Mouse (Mus musculus): Measurements from ENCODE around the gene Wnt7a.

Gene Wnt7a

GRCm38 (mm10) chr6:91410961-91411368, at the start of gene Wnt7a:
Wnt7a (minus strand) TSS chr6:91411363.
- DNase-seq (ENCODE audit: low read depth, low spot score), result no peak
- Histone ChIP-seq H3K36me3 (ENCODE audit: control insufficient read depth, insufficient read depth, low read length, poor library complexity, severe bottlenecking) (no peaks in the 10 kb centered on the region), H3K27me3 (ENCODE audit: control insufficient read depth, insufficient read depth, low read length, poor library complexity, severe bottlenecking) (no peaks in the 10 kb centered on the region; the same call in 1 of the 2 replicates)

DNA sequence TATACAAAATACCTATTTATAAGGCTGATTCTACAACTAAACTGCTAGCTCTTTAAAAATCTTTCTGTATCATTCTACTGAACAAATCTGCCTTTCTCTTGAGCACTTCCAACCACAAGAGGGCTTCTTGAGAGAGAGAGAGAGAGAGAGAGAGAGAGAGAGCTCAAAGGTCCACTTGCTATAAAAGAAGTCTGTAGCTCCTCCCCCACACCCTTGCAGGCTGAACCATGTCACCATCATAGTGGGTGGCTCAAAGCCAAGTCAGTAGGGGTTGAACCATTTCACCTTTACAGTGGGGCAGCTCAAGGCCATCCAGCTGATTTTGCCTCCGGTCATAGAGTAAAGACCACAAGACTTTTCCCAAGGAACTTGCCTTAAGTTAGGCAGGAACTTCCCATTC, 48.3 kb upstream of the Wnt7a start:
- no peak for DNase-seq (ENCODE audit: low read depth, low spot score)
- no peaks in the 10 kb centered on the region for H3K27me3 ChIP-seq (ENCODE audit: control insufficient read depth, insufficient read depth, low read length, poor library complexity, severe bottlenecking)
- H3K36me3 ChIP-seq (ENCODE audit: control insufficient read depth, insufficient read depth, low read length, poor library complexity, severe bottlenecking), result no peaks in the 10 kb centered on the region

GRCm38 (mm10) chr6:91454546-91454945, 43.4 kb upstream of the Wnt7a start:
- Histone ChIP-seq H3K27me3 (ENCODE audit: control insufficient read depth, insufficient read depth, low read length, poor library complexity, severe bottlenecking) (peaks cover 2% of the 10 kb centered on the region; the same call in 1 of the 2 replicates), H3K36me3 (ENCODE audit: control insufficient read depth, insufficient read depth, low read length, poor library complexity, severe bottlenecking) (no peaks in the 10 kb centered on the region)
- DNase-seq (ENCODE audit: low read depth, low spot score), result no peak

GRCm38 (mm10) chr6:91452056-91452455, 40.9 kb upstream of the Wnt7a start:
- Histone ChIP-seq H3K36me3 (ENCODE audit: control insufficient read depth, insufficient read depth, low read length, poor library complexity, severe bottlenecking) (no peaks in the 10 kb centered on the region), H3K27me3 (ENCODE audit: control insufficient read depth, insufficient read depth, low read length, poor library complexity, severe bottlenecking) (peaks cover 2% of the 10 kb centered on the region; the same call in 1 of the 2 replicates)
- no peak for DNase-seq (ENCODE audit: low read depth, low spot score)

- Histone ChIP-seq H3K27me3 (ENCODE audit: control insufficient read depth, insufficient read depth, low read length, poor library complexity, severe bottlenecking) (peaks cover 2% of the 10 kb centered on the region; the same call in 1 of the 2 replicates), H3K36me3 (ENCODE audit: control insufficient read depth, insufficient read depth, low read length, poor library complexity, severe bottlenecking) (no peaks in the 10 kb centered on the region)
- no peak for DNase-seq (ENCODE audit: low read depth, low spot score)
Measured at GRCm38 (mm10) chr6:91449472-91450225, 38.5 kb upstream of the Wnt7a start.

DNA sequence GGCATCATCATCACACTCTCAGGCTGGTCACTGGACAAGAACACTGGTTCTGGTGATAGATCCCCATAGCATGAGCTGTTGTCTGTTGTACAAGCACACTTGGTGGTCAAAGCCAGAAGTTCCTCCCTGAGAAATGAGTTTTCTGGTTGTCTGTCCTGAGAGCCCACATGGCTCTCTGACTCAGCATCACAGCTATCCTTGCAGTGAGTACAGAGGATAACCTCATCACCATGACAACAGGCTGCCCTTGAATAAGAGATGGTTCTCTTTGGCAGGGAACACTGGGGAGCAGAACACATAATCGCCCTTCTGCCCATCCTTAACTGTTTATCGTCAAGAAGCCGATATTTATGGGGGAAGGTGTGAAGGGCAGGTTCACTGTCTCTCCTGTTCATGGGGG, 34.2 kb upstream of the Wnt7a start:
- H3K36me3 ChIP-seq (ENCODE audit: control insufficient read depth, insufficient read depth, low read length, poor library complexity, severe bottlenecking), result no peaks in the 10 kb centered on the region; the same call in 1 of the 2 replicates
- DNase-seq (ENCODE audit: low read depth, low spot score), result no peak
- peaks cover 2% of the 10 kb centered on the region; the same call in 1 of the 2 replicates for H3K27me3 ChIP-seq (ENCODE audit: control insufficient read depth, insufficient read depth, low read length, poor library complexity, severe bottlenecking)

DNA sequence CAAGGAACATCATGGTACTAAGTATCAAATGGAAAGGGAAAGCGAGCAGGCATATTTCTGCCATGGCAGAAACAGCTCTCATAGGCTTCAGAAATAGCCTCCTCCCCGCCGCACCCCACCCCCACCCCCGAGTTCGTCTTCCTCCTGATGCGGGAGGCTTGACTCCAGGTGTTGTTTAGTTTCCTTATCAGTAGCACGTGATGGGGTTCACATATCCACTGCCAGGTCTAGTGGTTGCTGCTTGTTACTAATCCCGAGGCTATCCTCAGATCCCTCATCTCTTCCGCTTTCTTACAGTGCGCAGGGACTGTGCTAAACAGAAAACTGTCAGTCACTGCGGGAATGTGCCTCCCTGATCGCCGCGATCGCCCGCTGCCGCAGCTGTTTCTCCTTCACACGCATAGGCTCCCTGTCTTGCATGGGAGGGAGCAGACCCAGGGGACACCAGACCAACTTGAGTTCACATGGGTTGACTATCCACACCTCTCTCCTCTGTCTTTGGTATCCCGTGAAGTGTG, 30.0 kb upstream of the Wnt7a start:
- no peaks in the 10 kb centered on the region; the same call in 1 of the 2 replicates for H3K36me3 ChIP-seq (ENCODE audit: control insufficient read depth, insufficient read depth, low read length, poor library complexity, severe bottlenecking)

DNA sequence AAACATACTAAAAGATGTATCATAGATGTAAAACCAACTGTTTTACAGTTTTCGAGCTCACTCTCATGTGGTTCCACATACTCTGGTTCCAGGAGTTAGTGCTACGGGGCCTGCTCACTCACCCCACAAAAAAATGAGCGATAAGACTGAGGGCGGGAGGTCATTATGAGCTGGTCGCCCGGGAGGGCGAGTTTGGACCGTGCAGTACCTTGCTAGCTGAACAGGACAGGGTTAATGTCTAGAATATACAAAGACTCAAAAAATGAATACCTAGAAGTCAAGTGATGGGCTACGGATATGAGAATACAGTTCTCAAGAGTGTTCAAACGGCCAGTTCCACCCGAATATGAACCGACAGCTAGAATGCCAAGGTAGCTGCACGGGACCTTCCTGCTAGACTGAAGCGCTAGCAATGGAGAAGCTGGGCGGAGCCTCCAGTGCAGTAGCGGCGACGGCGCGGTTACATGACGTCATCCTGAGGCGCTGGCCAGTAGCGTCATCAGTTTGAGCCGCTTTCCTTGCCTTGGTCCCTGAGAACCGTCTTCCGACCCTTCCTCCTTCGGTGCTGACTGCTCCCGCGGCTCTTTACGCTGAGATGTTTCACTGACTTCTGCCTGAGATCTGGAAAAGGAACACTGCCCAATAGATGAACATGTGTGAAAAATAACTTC, 29.4 kb upstream of the Wnt7a start:
- peak; percentile 94 for DNase-seq (ENCODE audit: low read depth, low spot score)
- H3K27me3 ChIP-seq (ENCODE audit: control insufficient read depth, insufficient read depth, low read length, poor library complexity, severe bottlenecking), result no peaks in the 10 kb centered on the region
- H3K36me3 ChIP-seq (ENCODE audit: control insufficient read depth, insufficient read depth, low read length, poor library complexity, severe bottlenecking), result no peaks in the 10 kb centered on the region; the same call in 1 of the 2 replicates

More for the DNA sequence above, 30.0 kb upstream of the Wnt7a start:
- no peak for DNase-seq (ENCODE audit: low read depth, low spot score)
- H3K27me3 ChIP-seq (ENCODE audit: control insufficient read depth, insufficient read depth, low read length, poor library complexity, severe bottlenecking), result no peaks in the 10 kb centered on the region

GRCm38 (mm10) chr6:91424151-91424550, 13.0 kb upstream of the Wnt7a start:
- no peaks in the 10 kb centered on the region for H3K27me3 ChIP-seq (ENCODE audit: control insufficient read depth, insufficient read depth, low read length, poor library complexity, severe bottlenecking)
- no peak for DNase-seq (ENCODE audit: low read depth, low spot score)
- no peaks in the 10 kb centered on the region for H3K36me3 ChIP-seq (ENCODE audit: control insufficient read depth, insufficient read depth, low read length, poor library complexity, severe bottlenecking)

- DNase-seq (ENCODE audit: low read depth, low spot score), result no peak
- H3K27me3 ChIP-seq (ENCODE audit: control insufficient read depth, insufficient read depth, low read length, poor library complexity, severe bottlenecking), result no peaks in the 10 kb centered on the region
- H3K36me3 ChIP-seq (ENCODE audit: control insufficient read depth, insufficient read depth, low read length, poor library complexity, severe bottlenecking), result no peaks in the 10 kb centered on the region
Measured at GRCm38 (mm10) chr6:91421629-91422028, 10.5 kb upstream of the Wnt7a start.

GRCm38 (mm10) chr6:91417291-91417845, 6.2 kb upstream of the Wnt7a start:
- Histone ChIP-seq H3K36me3 (ENCODE audit: control insufficient read depth, insufficient read depth, low read length, poor library complexity, severe bottlenecking) (no peaks in the 10 kb centered on the region), H3K27me3 (ENCODE audit: control insufficient read depth, insufficient read depth, low read length, poor library complexity, severe bottlenecking) (no peaks in the 10 kb centered on the region)
- no peak for DNase-seq (ENCODE audit: low read depth, low spot score)

- no peak for DNase-seq (ENCODE audit: low read depth, low spot score)
- Histone ChIP-seq H3K36me3 (ENCODE audit: control insufficient read depth, insufficient read depth, low read length, poor library complexity, severe bottlenecking) (no peaks in the 10 kb centered on the region), H3K27me3 (ENCODE audit: control insufficient read depth, insufficient read depth, low read length, poor library complexity, severe bottlenecking) (no peaks in the 10 kb centered on the region)
Measured at GRCm38 (mm10) chr6:91416146-91416545, 5.0 kb upstream of the Wnt7a start.

GRCm38 (mm10) chr6:91414890-91415289, 3.7 kb upstream of the Wnt7a start:
- Histone ChIP-seq H3K36me3 (ENCODE audit: control insufficient read depth, insufficient read depth, low read length, poor library complexity, severe bottlenecking) (no peaks in the 10 kb centered on the region), H3K27me3 (ENCODE audit: control insufficient read depth, insufficient read depth, low read length, poor library complexity, severe bottlenecking) (no peaks in the 10 kb centered on the region; the same call in 1 of the 2 replicates)
- peak; percentile 39 for DNase-seq (ENCODE audit: low read depth, low spot score)

GRCm38 (mm10) chr6:91411369-91411981, 312 bp upstream of the Wnt7a start:
- Histone ChIP-seq H3K36me3 (ENCODE audit: control insufficient read depth, insufficient read depth, low read length, poor library complexity, severe bottlenecking) (no peaks in the 10 kb centered on the region), H3K27me3 (ENCODE audit: control insufficient read depth, insufficient read depth, low read length, poor library complexity, severe bottlenecking) (no peaks in the 10 kb centered on the region; the same call in 1 of the 2 replicates)
- peak; percentile 46 for DNase-seq (ENCODE audit: low read depth, low spot score)
